Mouse (Mus musculus): Measurements from ENCODE around the gene Tbc1d10a.

The Tbc1d10a gene

DNA sequence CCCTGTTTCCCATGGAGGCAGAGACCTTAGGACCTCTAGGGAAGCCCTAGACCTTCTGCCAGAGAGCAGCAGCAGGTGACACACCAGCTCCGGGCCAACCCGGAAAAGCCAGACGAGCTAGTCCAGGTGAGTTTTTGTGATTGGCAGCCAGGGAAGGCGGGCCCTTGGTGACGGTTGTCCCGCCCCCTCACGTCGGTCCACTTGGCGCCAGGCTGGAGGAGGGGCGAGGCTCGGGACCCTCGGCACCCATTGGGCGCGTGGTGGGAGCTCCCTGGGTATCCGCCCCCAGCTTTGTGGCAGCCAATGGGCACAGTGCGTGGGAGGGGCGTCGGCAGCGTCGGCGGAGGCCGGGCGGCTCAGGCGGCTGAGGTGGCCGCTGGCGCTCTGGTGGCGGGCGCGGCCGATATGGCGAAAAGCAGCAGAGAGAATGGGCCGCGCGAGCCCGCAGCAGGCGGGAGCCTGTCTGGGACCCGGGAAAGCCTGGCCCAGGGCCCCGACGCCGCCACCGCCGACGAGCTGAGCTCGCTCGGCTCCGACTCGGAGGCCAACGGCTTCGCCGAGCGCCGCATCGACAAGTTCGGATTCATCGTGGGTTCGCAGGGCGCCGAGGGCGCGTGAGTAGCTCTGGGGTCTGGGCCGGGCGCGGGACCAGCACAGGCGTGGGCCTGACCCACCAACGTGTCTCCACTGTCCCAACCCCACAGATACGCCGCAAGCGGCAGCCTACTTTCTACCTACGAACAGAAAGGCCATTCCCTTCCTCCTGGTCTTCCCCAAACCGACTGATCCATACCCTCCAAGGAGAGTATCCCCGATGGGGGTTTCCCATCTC lies at the start of gene Tbc1d10a:
Gene Tbc1d10a, plus strand, starts transcription at position 304 of the 832 bp plus-strand sequence.
- peak; percentile 99 for DNase-seq

DNA sequence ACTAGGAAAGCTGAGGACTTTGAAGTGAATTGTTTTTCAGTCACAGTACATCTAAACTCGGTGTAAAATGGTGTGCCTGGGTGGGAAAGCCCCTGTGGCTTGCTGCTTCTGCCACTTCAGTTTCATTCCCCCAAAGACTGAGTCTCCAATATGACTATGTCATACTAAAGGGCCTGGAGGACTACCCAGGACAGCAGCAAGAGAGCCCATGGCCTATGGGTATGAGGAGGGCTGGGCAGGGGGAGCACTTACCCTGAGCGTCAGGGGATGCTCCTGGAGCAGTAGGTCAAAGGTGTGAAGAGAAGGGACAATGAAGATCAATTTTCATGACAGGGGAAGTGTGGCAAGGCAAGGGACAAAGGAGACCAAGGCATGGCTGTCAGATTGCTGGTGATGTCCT lies 47.6 kb upstream of the Tbc1d10a start:
- DNase-seq: no peak

DNA sequence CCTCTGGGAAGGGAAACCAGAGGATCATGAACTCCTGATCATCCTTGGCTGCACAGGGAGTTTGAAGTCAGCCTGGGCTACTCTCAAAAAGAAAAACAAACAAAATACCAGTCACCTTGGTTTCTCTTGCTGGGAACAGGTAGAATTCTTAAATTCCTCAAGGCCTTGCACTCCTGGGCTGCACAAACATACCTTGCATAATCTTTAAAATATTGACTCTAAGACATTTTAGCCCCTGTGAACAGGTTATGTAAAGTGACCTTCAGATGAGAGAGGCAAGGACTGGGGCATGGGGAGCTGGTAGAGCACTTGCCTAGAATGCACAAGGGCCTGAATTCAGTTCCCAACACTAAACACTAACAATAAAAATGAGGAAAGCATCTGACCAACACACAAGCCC lies 45.1 kb upstream of the Tbc1d10a start:
- DNase-seq: no peak

DNA sequence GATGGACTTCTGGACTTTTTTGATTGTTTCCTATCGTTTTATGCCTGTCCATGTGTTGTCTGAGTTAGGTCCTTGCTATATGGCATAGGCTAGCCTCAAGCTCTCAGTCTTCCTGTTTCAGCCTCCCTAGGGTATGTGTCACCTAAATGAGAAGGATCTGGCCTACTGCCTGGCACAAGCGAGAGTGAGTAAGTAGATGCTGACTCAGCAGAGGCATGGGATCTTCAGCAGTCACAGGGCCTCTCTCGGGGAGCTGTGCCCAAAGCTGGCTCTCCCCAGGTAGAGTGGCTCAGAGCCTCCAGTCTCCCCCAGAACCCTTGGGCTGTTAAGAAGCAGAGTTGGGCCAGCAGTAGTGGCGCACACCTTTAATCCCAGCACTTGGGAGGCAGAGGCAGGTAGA lies 44.2 kb upstream of the Tbc1d10a start:
- no peak for DNase-seq

DNA sequence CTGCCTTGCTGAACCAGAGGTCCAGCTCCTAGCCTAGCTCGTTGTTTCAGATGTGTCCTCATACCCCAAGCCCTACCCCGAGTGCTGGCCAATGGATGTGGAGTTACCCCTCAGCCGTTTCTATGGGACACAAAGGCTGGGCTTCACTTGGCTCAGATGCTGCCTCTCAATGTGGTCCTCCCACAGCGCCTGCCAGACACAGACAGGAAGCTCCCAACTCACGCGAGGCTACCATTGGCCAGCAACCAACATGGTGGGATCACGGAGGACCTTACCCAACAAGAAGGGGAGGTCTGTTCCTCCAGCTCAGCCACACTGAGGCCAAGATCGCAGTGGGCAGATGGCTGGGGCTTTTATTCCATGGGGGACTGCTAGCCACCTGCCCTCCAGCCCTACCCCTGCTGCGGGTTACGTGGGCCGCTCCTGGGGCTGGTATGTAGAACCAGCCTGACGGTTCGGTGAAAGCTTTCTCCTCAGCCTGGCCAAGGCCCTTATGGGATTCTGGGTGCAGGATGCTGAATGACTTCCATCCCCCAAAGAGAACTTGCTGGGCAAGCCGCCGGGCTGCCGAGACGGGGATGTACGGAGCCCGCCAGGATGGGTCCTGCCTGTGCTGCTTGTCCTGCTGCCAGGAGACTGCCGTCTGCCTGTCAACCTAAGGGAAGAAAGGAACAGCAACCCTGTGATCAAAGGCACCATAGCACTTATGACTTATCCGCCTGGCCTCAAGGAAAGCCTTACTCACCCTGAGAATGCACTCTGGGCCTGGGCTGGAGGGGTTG lies 43.1 kb upstream of the Tbc1d10a start:
- no peak for DNase-seq

DNA sequence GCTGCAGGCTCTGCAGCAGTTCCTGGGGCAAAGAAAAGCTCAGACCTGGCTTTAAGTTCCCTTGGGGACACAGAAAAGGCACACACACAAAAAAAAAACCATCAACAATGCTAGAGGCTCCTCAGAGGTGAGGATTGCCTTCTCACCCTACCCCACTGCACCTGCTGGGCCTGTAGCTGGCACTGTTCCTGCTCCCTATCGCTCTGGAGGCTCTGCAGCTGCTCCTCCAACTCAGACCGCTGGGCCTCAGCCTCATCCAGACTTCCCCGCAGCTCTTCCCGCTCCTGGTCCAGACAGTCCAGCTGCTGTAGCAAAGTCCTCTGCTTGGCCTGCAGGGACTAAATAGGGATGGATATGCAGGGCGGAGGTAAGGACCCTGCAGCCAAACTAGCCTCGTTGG lies 40.2 kb upstream of the Tbc1d10a start:
- no peak for DNase-seq

DNA sequence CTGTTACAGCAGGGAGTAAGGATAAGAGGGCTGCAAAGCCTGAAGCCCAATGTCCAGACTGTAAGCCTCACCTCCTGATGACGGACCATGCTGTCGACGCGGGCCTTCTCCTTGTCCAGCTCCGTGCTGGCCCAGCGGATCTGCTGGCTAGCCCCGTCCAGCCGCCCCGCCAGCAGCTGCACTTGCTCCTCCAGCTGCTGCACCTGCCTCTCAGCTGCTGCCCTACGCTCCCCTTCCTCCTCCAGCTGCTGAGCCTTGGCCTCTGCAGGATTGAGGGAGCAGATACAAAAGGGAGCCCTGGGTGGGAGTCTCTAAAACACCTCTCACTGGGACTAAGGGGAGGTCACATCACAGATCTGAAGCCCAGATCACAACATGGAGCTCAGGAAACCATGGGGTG lies 39.5 kb upstream of the Tbc1d10a start:
- no peak for DNase-seq

DNA sequence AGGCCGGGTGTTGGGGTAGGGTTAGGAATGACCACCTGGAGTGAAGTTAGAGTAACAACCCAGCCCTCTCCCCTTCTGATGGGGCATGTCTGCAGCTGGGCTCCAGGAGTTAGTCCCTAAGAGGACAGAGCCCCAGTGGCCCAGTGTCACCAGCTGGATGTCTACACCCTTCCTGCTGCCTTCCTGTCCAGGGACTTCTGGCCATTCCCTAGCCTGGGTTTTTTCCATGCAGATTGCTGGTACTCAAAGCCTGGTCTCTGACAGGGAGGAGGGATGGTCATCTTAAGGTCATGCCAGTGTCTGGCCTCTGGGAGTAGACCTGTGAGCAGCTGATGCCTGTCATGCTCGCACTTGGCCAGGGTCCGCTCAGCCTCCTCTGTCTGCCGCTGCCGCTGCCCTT lies 38.5 kb upstream of the Tbc1d10a start:
- DNase-seq: no peak

DNA sequence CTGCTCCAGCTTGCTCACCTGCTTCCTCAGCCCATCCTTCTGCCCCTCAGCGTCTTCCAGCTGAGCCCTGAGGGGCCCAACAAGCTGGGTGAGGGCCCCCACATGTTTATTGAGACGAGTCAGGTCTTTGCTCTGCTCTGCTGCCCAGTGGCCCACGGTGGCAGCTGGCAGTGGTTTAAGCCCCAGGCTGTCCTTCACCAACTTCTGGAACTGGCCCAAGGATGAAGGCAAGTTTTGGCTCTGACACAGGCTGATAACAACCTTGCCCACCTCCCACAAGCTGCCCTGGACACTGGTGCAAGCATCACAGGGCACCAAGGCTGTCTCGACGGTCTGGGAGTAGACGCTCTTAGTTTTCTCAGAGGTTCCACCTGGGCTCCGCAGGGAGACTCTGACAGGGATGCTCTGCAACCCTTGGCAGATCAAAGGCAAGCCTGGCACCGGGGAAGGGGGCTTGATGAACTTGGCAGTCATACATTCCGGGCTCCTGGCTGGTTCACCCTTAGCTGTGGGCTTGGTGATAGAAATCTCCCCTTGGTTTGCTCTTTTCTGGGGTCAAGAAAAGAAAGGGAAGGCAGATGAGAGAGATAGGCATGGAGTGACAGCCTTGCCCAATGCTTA lies 37.9 kb upstream of the Tbc1d10a start:
- DNase-seq: no peak

DNA sequence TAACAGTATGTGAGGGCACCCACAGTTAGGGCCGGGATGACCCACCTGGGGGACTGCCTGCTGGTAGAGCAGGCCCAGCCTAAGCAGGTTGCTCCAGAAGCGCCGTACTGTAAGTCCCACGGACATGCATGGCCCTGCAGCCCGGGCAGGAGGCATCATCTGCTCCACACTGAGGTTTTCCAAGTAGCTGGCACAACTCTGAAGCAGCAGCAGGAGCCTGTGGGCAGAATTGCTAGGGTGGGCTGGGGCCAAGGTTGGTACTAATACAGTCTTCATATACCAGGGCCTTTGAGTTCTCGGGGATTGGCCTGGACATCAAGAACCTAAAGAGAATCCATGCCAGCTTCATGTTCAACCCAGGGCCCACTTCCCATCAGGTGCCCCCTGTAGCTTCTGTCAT lies 36.7 kb upstream of the Tbc1d10a start:
- no peak for DNase-seq

DNA sequence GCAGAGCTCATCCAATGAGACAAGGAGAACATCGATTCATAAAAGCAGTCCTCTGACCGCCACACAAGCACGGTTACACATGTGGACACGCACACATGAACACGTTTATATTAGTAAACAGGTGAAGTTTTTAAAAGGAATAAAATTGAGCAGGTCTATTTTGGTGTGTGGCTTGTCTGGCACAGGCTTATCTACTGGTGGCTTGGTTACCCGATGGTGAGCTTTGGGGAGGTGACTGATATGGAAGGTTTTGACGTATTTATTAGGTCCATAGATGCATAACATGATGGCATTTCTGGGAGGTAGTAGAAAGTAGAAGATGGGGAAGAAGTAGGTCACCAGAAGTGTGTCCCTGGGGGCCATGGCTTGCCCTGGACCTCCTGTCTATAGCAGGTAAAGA lies 32.9 kb upstream of the Tbc1d10a start:
- no peak for DNase-seq

DNA sequence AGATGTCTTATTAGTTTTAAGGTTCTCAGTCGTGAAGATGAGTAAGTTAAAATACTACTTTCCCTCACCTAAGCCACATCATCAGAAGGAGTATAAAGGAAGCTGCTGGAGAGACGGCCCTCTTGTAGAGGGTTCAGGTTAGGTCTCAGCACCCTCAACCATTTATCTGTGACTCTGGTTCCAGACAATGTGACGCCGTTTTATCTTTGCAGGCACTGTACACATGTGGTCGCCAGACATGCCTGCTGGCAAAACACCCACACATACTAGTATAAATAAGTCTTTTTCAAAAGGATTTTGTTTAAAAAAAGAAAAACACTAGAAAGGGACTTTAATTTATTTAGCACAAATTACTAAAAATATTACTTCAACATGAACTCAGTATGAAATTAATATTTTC lies 30.9 kb upstream of the Tbc1d10a start:
- no peak for DNase-seq

DNA sequence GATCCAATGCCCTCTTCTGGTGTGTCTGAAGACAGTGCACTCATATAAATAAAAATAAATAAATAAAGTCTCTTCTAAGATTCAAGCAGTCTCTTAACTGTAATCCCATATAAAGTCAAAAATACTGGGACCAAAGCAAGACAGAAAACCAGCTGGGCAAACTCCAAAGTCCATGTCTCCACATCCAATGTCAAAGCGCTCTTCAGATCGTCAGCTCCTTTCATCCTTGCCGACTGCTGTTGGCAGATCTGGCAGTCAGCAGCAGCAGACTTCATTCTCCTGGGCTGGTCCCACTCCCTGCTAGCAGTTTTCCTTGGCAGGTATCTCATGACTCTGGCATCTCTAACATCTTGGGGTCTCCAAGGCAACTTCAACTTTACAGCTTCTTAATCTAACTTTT lies 27.9 kb upstream of the Tbc1d10a start:
- DNase-seq: no peak

DNA sequence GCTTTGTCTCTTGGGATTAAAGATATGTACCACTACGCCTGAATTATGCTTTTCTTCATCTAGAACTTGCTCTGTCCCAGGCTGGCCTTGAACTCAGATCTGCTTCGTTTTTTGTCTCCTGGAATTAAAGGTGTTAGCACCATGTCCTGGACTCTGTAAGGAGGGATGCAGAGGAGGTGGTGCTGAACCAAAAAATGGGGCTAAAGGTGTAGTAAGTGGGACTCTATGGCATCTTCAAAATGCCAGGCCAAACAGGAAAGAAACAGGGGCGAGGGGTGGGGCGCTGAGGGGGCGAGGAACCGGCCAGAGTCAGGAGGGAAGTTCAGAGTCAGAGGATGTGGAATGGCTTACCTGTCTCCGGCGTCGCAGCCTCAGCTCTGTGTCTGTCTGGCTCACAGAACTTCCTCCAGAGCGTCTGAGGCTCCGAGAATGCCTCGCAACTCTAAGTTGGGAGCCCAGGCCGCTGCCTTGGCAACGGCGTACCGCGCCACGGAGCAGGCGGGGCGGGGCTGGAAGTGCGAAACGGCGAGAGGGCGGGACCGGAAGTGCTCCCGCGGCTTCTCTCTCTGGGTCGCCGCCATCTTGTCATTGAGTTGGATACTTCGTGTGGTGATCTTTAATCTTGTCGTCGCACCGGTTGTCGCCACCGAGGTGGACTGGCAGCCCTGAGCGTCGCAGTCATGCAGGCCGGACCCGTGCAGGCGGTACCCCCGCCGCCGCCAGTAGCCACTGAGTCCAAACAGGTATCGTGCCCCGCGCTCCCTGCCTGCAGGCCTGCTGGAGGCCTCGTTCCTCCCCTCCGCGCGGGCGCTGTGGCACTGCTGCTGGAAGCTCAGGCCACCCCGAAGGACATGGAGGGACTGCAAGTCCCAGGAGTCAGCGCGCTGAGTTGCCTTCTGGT lies 26.5 kb upstream of the Tbc1d10a start, which contains the start of the genes Ccdc157 and Sf3a1:
Gene Ccdc157, minus strand, starts transcription at position 486 of the 901 bp plus-strand sequence.
Gene Sf3a1, plus strand, starts transcription at position 543 of the 901 bp plus-strand sequence.
- peak; percentile 97 for DNase-seq

DNA sequence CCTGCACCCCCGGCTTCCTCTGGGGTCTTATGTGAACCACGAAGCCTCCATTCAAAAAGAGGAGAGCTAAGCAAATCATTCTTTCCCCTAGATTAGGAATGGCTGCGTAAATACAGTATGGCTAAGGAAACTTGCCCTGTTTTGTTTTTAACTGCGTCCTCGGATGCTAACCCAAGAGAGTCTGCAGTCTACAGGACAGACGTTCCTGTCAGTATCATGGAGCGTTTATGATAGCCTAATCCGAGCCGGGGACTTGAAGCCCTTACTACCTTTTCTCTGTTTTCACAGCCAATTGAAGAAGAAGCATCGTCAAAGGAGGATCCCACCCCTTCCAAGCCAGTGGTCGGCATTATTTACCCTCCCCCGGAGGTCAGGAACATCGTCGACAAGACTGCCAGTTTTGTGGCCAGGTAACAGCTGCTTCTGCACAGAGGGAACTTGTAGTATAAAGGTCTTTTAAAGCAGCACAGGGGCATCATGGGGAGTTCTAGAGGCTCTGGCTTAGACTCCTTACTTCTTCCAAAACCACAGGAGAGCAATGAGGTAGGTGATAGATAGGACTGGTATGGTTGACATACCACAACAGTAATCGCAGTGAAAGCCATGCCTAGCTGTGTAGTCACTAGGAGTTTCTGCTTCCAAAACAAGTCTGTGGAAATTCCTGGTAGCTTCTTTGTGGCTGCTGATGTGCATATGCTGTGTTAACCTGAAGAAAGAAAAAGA lies 25.7 kb upstream of the Tbc1d10a start:
- no peak for DNase-seq

DNA sequence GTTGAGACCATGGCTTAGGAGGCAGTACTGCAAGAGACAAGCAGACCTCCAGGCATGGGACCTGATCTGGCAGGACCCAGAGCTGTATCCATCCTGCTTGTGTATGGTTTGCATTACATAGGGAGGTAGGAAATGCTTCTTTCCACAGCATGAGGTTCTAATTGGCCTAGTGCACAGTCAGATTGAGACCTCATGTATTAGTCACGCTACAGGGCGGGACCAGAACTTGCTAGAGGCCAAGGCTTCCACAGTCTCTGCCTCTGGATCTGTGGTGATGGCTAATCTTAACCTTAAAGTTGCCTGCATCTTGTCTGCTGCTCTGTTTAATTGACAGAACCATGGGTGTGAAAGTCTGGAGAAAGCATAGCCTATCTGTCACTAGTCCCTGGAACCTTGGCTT lies 21.9 kb upstream of the Tbc1d10a start:
- DNase-seq: no peak

DNA sequence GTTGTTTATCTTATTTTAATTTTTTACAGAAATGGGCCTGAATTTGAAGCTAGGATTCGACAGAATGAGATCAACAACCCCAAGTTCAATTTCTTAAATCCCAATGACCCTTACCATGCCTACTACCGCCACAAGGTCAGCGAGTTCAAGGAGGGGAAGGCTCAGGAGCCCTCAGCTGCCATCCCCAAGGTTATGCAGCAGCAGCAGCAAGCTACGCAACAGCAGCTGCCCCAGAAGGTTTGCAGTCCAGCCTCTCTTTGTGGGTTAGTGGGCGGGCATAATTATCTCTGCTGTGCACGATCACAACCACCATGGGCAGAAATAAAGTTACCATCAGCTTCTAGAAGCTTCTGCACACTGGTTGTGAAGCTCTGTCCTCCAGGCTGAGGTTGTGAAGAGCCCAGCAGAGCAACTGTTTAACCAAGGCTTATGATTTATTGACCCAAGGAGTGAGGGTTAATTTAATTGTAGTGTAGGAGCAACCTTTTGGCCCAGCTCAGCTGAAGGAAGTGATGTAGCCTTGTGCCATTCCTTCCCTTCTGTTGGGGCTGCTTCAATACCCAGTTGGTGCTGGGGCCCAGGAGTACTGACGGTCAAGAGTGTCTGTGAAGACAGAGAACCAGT lies 20.0 kb upstream of the Tbc1d10a start:
- no peak for DNase-seq

DNA sequence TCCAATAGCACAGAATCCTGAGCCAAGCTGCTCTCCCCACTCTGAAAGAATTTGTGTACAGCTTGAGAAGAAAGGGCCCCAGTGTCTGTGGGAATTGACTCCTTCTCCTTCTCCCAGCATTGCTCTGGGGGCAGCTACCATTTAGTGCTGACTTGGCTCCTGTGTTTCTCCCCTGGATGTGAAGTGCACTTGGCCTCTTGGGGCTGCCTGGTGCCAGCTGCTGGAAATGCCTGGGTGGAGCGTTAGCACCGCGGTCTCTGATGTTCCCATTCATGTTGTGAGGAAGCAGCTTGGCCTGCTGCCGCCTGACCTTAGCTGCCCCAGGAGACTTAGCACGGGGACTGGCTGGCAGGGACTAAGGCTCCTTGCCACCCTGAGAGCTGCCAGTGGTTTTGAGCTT lies 12.0 kb upstream of the Tbc1d10a start:
- no peak for DNase-seq

DNA sequence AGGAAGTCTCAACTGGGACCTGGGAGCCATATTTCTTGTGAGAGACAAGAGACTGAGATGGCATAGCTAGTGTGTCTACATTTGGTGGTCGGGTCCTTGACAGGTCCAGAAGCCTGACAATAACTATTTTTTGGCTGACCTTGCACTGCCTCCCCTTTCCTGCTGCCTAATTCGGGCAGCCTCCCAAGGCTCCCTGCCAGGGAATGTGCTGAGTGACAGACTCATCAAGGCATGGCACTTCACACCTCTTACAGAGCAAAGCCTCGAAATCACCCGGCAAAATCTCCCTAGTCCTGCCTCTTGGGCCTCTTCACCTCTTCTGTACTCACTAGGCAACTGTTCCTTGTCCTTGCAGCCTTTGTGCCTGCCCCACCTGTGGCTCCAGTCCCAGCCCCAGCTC lies 8.9 kb upstream of the Tbc1d10a start:
- no peak for DNase-seq

DNA sequence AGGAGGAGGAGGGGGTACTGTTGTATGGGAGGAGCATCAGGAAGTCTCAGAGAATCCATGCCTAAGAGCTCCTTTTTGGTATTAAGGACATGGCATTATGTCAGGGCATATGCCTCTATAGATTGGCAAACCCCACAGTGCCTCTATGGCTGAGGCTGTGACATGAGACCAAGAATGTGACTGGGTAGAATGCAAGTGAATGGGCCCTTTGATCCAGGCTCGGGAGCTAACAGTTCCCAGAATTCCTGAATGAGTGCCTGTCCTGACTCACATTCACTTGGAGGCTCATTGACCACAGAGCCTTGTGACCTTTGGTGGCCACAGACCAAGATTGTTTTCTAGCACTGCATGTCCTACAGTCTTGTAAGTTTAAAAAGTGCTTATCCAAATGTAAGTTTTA lies 4.5 kb upstream of the Tbc1d10a start:
- DNase-seq: no peak

DNA sequence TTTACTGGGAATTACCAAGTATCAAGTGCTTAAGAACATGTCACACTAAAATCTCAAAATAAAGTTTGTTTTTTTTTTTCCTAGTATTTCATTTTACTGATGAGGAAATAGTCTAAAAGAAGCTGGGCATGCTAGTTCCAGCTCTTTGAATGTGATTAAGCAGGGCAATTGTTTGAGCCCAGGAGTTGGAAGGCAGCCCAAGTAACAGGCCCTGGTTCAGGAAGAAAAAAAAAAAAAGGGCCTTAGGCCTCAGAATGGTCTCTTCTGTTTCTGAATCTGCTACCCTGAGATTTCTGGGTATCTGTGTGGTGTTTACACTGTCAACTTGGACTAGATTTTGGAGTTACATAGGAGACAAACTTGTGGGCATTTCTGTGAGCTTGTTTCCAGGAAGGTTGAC lies 3.1 kb upstream of the Tbc1d10a start:
- DNase-seq: no peak
